Mouse (Mus musculus) forebrain, embryonic 14.5 days (tissue): ENCODE results near the gene Sit1. TPM values are rescaled to one million over a fixed set of nuclear protein-coding genes. Genes with fewer than 3 reads are reported as not detected.
A peak's percentile ranks its signal among the peaks of the same experiment; 100 is the strongest.

Source experiments
- ATAC-seq: fragments of 200-750 bp; cut with Nextera tagmentation; 2 replicates; pipeline ENCODE4 v1.8.0; 2017; ENCODE audit warnings: mild to moderate bottlenecking, moderate library complexity
- DNase-seq: peaks from one replicate; pipeline ENCODE4 v3.0.0-alpha.2; 2015; ENCODE audit warnings: low spot score
- H3K27ac ChIP-seq: fragments of 300-500 bp; sonication (generic); 2 replicates; pipeline ENCODE4 v1.5.1; 2014; ENCODE audit warnings: low read depth, mild to moderate bottlenecking, control low read depth, low read length, moderate library complexity
- H3K27me3 ChIP-seq: fragments of 300-500 bp; sonication (generic); replicated peaks from 2 replicates; pipeline ENCODE4 v1.6.1; 2014; ENCODE audit warnings: low read length, control low read depth, mixed read lengths; ENCODE audit not compliant: control insufficient read depth, insufficient read depth
- H3K36me3 ChIP-seq: fragments of 300-500 bp; sonication (generic); 2 replicates; pipeline ENCODE4 v1.6.1; 2014; ENCODE audit warnings: low read length, control low read depth; ENCODE audit not compliant: control insufficient read depth, insufficient read depth
- H3K4me1 ChIP-seq: fragments of 300-500 bp; sonication (generic); 2 replicates; pipeline ENCODE4 v1.6.1; 2014; ENCODE audit warnings: antibody characterized with exemption, low read length, control low read depth; ENCODE audit not compliant: control insufficient read depth, insufficient read depth
- H3K4me2 ChIP-seq: fragments of 300-500 bp; sonication (generic); 2 replicates; pipeline ENCODE4 v1.6.1; 2014; ENCODE audit warnings: mild to moderate bottlenecking, control low read depth, low read length
- H3K4me3 ChIP-seq: fragments of 300-500 bp; sonication (generic); 2 replicates; pipeline ENCODE4 v1.5.1; 2014; ENCODE audit warnings: low read depth, low read length, control low read depth
- H3K9ac ChIP-seq: fragments of 300-500 bp; sonication (generic); 2 replicates; pipeline ENCODE4 v1.6.1; 2014; ENCODE audit warnings: mild to moderate bottlenecking, low read length, control low read depth, moderate library complexity
- H3K9me3 ChIP-seq: fragments of 300-500 bp; sonication (generic); replicated peaks from 2 replicates; pipeline ENCODE4 v1.6.1; 2016; ENCODE audit warnings: low read length, control low read depth, mixed read lengths; ENCODE audit not compliant: control insufficient read depth
- WGBS: fragments of 180-500 bp; shearing (Covaris S2); extraction: QIAGEN DNeasy Blood & Tissue Kit; methylation state at CpG from one replicate; pipeline ENCODE4 v1.1.7; 2014; 5-methylcytosine and 5-hydroxymethylcytosine counted together
- polyA plus RNA-seq: library from polyadenylated mRNA; unstranded; fragments of >200 nt; fragmentation: Nextera tagmentation; extraction: Ambion mirVana; gene quantifications from 2 replicates; pipeline ENCODE4 v1.2.1, GENCODE M21; 2014

Gene Sit1
- not detected in 2 replicates for polyA plus RNA-seq

GRCm38 (mm10) chr4:43483535-43484091 is at the start of gene Sit1:
TSS of gene Sit1 (minus strand) at chr4:43483734.
- Histone ChIP-seq H3K36me3 (no peaks in the 10 kb centered on the region), H3K27me3 (no peaks in the 10 kb centered on the region), H3K9me3 (no peaks in the 10 kb centered on the region), H3K9ac (no peak within 1 kb of the TSS), H3K4me2 (no peak within 1 kb of the TSS), H3K4me3 (no peak within 1 kb of the TSS), H3K27ac (no peak within 1 kb of the TSS), H3K4me1 (no peaks in the 10 kb centered on the region)
- WGBS = 63% methylated on average over 12 of the region's 12 CpGs
- DNase-seq (no peak), ATAC-seq (no peak)

GRCm38 (mm10) chr4:43533270-43533669 is 49.7 kb upstream of the Sit1 start:
- Histone ChIP-seq H3K4me1 (no peaks in the 10 kb centered on the region), H3K9ac (no peak overlapping the region), H3K4me2 (no peak overlapping the region), H3K27me3 (no peaks in the 10 kb centered on the region), H3K27ac (no peak overlapping the region), H3K36me3 (peaks cover 73% of the 10 kb centered on the region), H3K4me3 (no peak overlapping the region), H3K9me3 (no peaks in the 10 kb centered on the region)
- WGBS = 88% methylated on average over 9 of the region's 9 CpGs
- no peak for ATAC-seq
- DNase-seq = no peak

GRCm38 (mm10) chr4:43530581-43530980 is 47.0 kb upstream of the Sit1 start:
- H3K9ac ChIP-seq = no peak overlapping the region
- H3K9me3 ChIP-seq = no peaks in the 10 kb centered on the region
- H3K36me3 ChIP-seq = peaks cover 46% of the 10 kb centered on the region
- DNase-seq (peak; percentile 73), ATAC-seq (no peak)
- no peak overlapping the region for H3K27ac ChIP-seq
- H3K4me1 ChIP-seq = no peaks in the 10 kb centered on the region
- H3K4me2 ChIP-seq = no peak overlapping the region
- H3K4me3 ChIP-seq = no peak overlapping the region
- WGBS = 24% methylated on average over 7 of the region's 7 CpGs
- peaks cover 3% of the 10 kb centered on the region; the same call in 1 of the 2 replicates for H3K27me3 ChIP-seq

- 78% methylated on average over 8 of the region's 8 CpGs for WGBS
- DNase-seq (no peak), ATAC-seq (no peak)
- no peak overlapping the region for H3K4me3 ChIP-seq
- H3K27me3 ChIP-seq = peaks cover 8% of the 10 kb centered on the region
- no peak overlapping the region for H3K9ac ChIP-seq
- H3K9me3 ChIP-seq = no peaks in the 10 kb centered on the region
- no peaks in the 10 kb centered on the region for H3K4me1 ChIP-seq
- H3K4me2 ChIP-seq = no peak overlapping the region
- H3K27ac ChIP-seq = no peak overlapping the region
- peaks cover 41% of the 10 kb centered on the region for H3K36me3 ChIP-seq
Measured at GRCm38 (mm10) chr4:43530081-43530501, 46.6 kb upstream of the Sit1 start.

GRCm38 (mm10) chr4:43528487-43528886 is 45.0 kb upstream of the Sit1 start:
- H3K9ac ChIP-seq = no peak overlapping the region
- DNase-seq (no peak), ATAC-seq (no peak)
- H3K27me3 ChIP-seq = peaks cover 19% of the 10 kb centered on the region
- peaks cover 27% of the 10 kb centered on the region for H3K36me3 ChIP-seq
- no peaks in the 10 kb centered on the region for H3K9me3 ChIP-seq
- H3K4me2 ChIP-seq = no peak overlapping the region
- no peak overlapping the region for H3K27ac ChIP-seq
- H3K4me3 ChIP-seq = no peak overlapping the region
- WGBS = 77% methylated on average over 9 of the region's 9 CpGs
- peaks cover 6% of the 10 kb centered on the region; the same call in 1 of the 2 replicates for H3K4me1 ChIP-seq

- Histone ChIP-seq H3K4me2 (no peak overlapping the region), H3K4me1 (peaks cover 6% of the 10 kb centered on the region; the same call in 1 of the 2 replicates), H3K9ac (no peak overlapping the region), H3K36me3 (peaks cover 21% of the 10 kb centered on the region), H3K4me3 (no peak overlapping the region), H3K9me3 (no peaks in the 10 kb centered on the region), H3K27ac (no peak overlapping the region), H3K27me3 (peaks cover 25% of the 10 kb centered on the region)
- DNase-seq = no peak
- ATAC-seq = no peak
- 63% methylated on average over 5 of the region's 5 CpGs for WGBS
Measured at GRCm38 (mm10) chr4:43527880-43528279, 44.3 kb upstream of the Sit1 start.

- Histone ChIP-seq H3K4me3 (no peak overlapping the region), H3K27ac (no peak overlapping the region), H3K27me3 (peaks cover 31% of the 10 kb centered on the region), H3K4me1 (peaks cover 8% of the 10 kb centered on the region; the same call in 1 of the 2 replicates), H3K4me2 (peak overlapping the region; percentile 26; the same call in 1 of the 2 replicates), H3K9ac (no peak overlapping the region), H3K9me3 (no peaks in the 10 kb centered on the region), H3K36me3 (no peaks in the 10 kb centered on the region)
- WGBS = 17% methylated on average over 6 of the region's 6 CpGs
- peak; percentile 91 for DNase-seq
- ATAC-seq = peak; percentile 71
Measured at GRCm38 (mm10) chr4:43519956-43520355, 36.4 kb upstream of the Sit1 start.

GRCm38 (mm10) chr4:43519551-43519950 is 36.0 kb upstream of the Sit1 start:
- no peak overlapping the region for H3K9ac ChIP-seq
- H3K4me3 ChIP-seq = no peak overlapping the region
- H3K9me3 ChIP-seq = no peaks in the 10 kb centered on the region
- no peaks in the 10 kb centered on the region for H3K36me3 ChIP-seq
- H3K27me3 ChIP-seq = peaks cover 27% of the 10 kb centered on the region
- peaks cover 8% of the 10 kb centered on the region; the same call in 1 of the 2 replicates for H3K4me1 ChIP-seq
- no peak for ATAC-seq
- 23% methylated on average over 10 of the region's 10 CpGs for WGBS
- no peak for DNase-seq
- no peak overlapping the region for H3K27ac ChIP-seq
- peak overlapping the region; percentile 26; the same call in 1 of the 2 replicates for H3K4me2 ChIP-seq
